Mouse (Mus musculus) erythroblast, embryonic 14.5 days (primary cell): ENCODE measurements around the gene Cenpo.

Experiments
- GATA1 ChIP-seq: IDR thresholded peaks from 2 replicates; pipeline ENCODE4 v1.6.1; 2012; ENCODE audit warnings: low read length, inconsistent platforms, mixed read lengths
- TAL1 ChIP-seq: IDR thresholded peaks from 3 replicates; pipeline ENCODE4 v1.6.1; 2012; ENCODE audit warnings: low read length, inconsistent platforms, mixed read lengths

GRCm38 (mm10) chr12:4249786-4250185 lies 15.7 kb upstream of the Cenpo start:
- TF ChIP-seq GATA1, result no peak
- TF ChIP-seq TAL1, result no peak
